Mouse (Mus musculus) cerebellum, adult 2 months (tissue): ENCODE data around the gene Fhit.

Experiments
- CTCF ChIP-seq: fragments of 200-500 bp; IDR thresholded peaks from 2 replicates; pipeline ENCODE4 v1.5.1; 2011; ENCODE audit warnings: low read depth, mild to moderate bottlenecking, control low read depth, low read length, moderate library complexity, borderline replicate concordance; ENCODE audit not compliant: insufficient read depth
- POLR2A ChIP-seq: fragments of 200-500 bp; IDR thresholded peaks from 2 replicates; pipeline ENCODE4 v1.6.1; 2011; ENCODE audit warnings: low read length, control low read depth, borderline replicate concordance; ENCODE audit not compliant: insufficient read depth

DNA sequence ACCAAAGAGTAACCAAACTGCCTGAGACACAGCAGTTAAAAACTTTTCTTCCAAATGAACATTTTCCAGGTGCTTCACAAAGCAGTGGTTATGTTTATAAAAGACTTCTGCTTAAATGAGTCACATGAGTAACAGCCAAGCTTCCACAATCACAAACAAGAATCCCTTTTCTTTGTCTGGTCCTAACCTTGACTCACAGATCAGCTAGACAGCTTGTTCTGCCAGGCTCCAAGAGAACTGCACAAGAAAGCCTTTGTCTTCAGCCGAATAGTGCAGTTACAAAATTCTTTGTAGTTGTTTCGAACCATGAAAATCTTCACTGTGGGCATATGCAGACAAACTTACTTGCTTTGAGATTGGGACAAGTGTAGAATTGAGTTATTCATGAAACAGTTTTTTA is 1201.4 kb downstream of the Fhit start:
- TF ChIP-seq CTCF = no peak
- no peak for TF ChIP-seq POLR2A
